Mouse (Mus musculus) spleen, adult 2 months (tissue): ENCODE measurements around the gene Siglech. TPM values are rescaled to one million over a fixed set of nuclear protein-coding genes. Genes with fewer than 3 reads are reported as not detected.

Source experiments
- DNase-seq, 2 experiments: peaks; one replicate each; pipeline versions ENCODE4 v3.0.0 to v3.0.0-alpha.2; 2012 to 2021; ENCODE audit warnings: low spot score in 2 of 2, low read depth in 1 of 2
- H3K27ac ChIP-seq: fragments of 200-500 bp; 2 replicates; pipeline ENCODE4 v1.5.1; 2012; ENCODE audit warnings: low read length, inconsistent platforms; ENCODE audit not compliant: insufficient read depth
- H3K27me3 ChIP-seq: fragments of 200-500 bp; 2 replicates; pipeline ENCODE4 v1.6.1; 2012; ENCODE audit warnings: mild to moderate bottlenecking, moderate library complexity, low read length, inconsistent platforms; ENCODE audit not compliant: control insufficient read depth, insufficient read depth
- H3K36me3 ChIP-seq: fragments of 200-500 bp; 2 replicates; pipeline ENCODE4 v1.6.1; 2012; ENCODE audit warnings: mild to moderate bottlenecking, low read length, inconsistent platforms; ENCODE audit not compliant: control insufficient read depth, insufficient read depth
- H3K4me1 ChIP-seq: fragments of 200-500 bp; 2 replicates; pipeline ENCODE4 v1.6.1; 2011; ENCODE audit warnings: inconsistent platforms; ENCODE audit not compliant: control insufficient read depth, insufficient read depth, insufficient read length
- H3K4me3 ChIP-seq: fragments of 200-500 bp; 2 replicates; pipeline ENCODE4 v1.5.1; 2011; ENCODE audit warnings: mild to moderate bottlenecking, inconsistent platforms; ENCODE audit not compliant: insufficient read depth, insufficient read length; ENCODE audit errors: extremely low read depth
- CTCF ChIP-seq: fragments of 200-500 bp; IDR thresholded peaks from 2 replicates; pipeline ENCODE4 v1.5.1; 2011; ENCODE audit warnings: mild to moderate bottlenecking, inconsistent platforms; ENCODE audit not compliant: insufficient read depth, insufficient read length, insufficient replicate concordance; ENCODE audit errors: extremely low read depth
- POLR2A ChIP-seq: fragments of 200-500 bp; IDR thresholded peaks from 2 replicates; pipeline ENCODE4 v1.6.1; 2011; ENCODE audit warnings: low read depth, low read length, inconsistent platforms
- WGBS: fragments of 180-500 bp; shearing (Covaris S2); methylation state at CpG from one replicate; pipeline ENCODE4 v1.1.7; 2018; 5-methylcytosine and 5-hydroxymethylcytosine counted together
- polyA plus RNA-seq: library from polyadenylated mRNA; depleted of rRNA; stranded (reverse); fragments of >200 nt; gene quantifications from 2 replicates; pipeline ENCODE4 v1.2.3, GENCODE M21; 2012; rRNA removed

Siglech gene
- 47.3 and 49.7 TPM in 2 replicates for polyA plus RNA-seq

GRCm38 (mm10) chr7:55767926-55768325, at the start of gene Siglech:
Siglech (plus strand) TSS chr7:55768178.
- H3K4me3 ChIP-seq = no peak within 1 kb of the TSS
- TF ChIP-seq POLR2A (no peak), CTCF (no peak)
- WGBS = 8% methylated on average over 3 of the region's 3 CpGs

GRCm38 (mm10) chr7:55722673-55723072, 45.3 kb upstream of the Siglech start:
- WGBS = 79% methylated on average over 7 of the region's 7 CpGs
- TF ChIP-seq POLR2A (no peak), CTCF (no peak)
- Histone ChIP-seq H3K27me3 (no peaks in the 10 kb centered on the region), H3K27ac (no peak overlapping the region), H3K4me1 (no peaks in the 10 kb centered on the region), H3K36me3 (no peaks in the 10 kb centered on the region), H3K4me3 (no peak overlapping the region)
- DNase-seq = no peak

More at GRCm38 (mm10) chr7:55767926-55768325, at the start of gene Siglech:
- no peaks in the 10 kb centered on the region for H3K27me3 ChIP-seq
- no peaks in the 10 kb centered on the region for H3K36me3 ChIP-seq
- no peak within 1 kb of the TSS for H3K27ac ChIP-seq
- H3K4me1 ChIP-seq = peaks cover 2% of the 10 kb centered on the region; the same call in 1 of the 2 replicates
- no peak for DNase-seq

GRCm38 (mm10) chr7:55728903-55729302, 39.1 kb upstream of the Siglech start:
- no peaks in the 10 kb centered on the region for H3K27me3 ChIP-seq
- no peak overlapping the region for H3K27ac ChIP-seq
- H3K4me1 ChIP-seq = no peaks in the 10 kb centered on the region
- no peak for DNase-seq
- 76% methylated on average over 1 of the region's 1 CpGs for WGBS
- no peak overlapping the region for H3K4me3 ChIP-seq
- TF ChIP-seq POLR2A (no peak), CTCF (no peak)
- H3K36me3 ChIP-seq = no peaks in the 10 kb centered on the region

GRCm38 (mm10) chr7:55734483-55734882, 33.5 kb upstream of the Siglech start:
- DNase-seq = no peak
- Histone ChIP-seq H3K27me3 (no peaks in the 10 kb centered on the region), H3K27ac (no peak overlapping the region), H3K36me3 (no peaks in the 10 kb centered on the region), H3K4me1 (no peaks in the 10 kb centered on the region), H3K4me3 (no peak overlapping the region)
- TF ChIP-seq POLR2A (no peak), CTCF (no peak)
- WGBS = 94% methylated on average over 2 of the region's 2 CpGs

GRCm38 (mm10) chr7:55737125-55737912, 30.7 kb upstream of the Siglech start:
- H3K4me3 ChIP-seq = no peak overlapping the region
- no peaks in the 10 kb centered on the region for H3K4me1 ChIP-seq
- DNase-seq = peak in 1 of 2 experiments; percentile 26
- no peak overlapping the region for H3K27ac ChIP-seq
- H3K36me3 ChIP-seq = no peaks in the 10 kb centered on the region
- H3K27me3 ChIP-seq = no peaks in the 10 kb centered on the region
- TF ChIP-seq POLR2A (no peak), CTCF (peak; percentile 9; the same call in 1 of the 2 replicates)
- WGBS = 44% methylated on average over 4 of the region's 4 CpGs

GRCm38 (mm10) chr7:55743614-55744267, 24.2 kb upstream of the Siglech start:
- TF ChIP-seq POLR2A = no peak
- no peak for TF ChIP-seq CTCF
- WGBS = 83% methylated on average over 3 of the region's 3 CpGs
- H3K27me3 ChIP-seq = no peaks in the 10 kb centered on the region
- H3K4me3 ChIP-seq = no peak overlapping the region
- H3K4me1 ChIP-seq = no peaks in the 10 kb centered on the region
- no peaks in the 10 kb centered on the region for H3K36me3 ChIP-seq
- DNase-seq = no peak
- H3K27ac ChIP-seq = no peak overlapping the region
